Mouse (Mus musculus) bone marrow, adult 2 months (tissue): ENCODE data around the gene Htra2.
A peak's percentile ranks its signal among the peaks of the same experiment; 100 is the strongest.

ENCODE experiments used
- CTCF ChIP-seq: fragments of 200-500 bp; IDR thresholded peaks from 2 replicates; pipeline ENCODE4 v1.5.1; 2011; ENCODE audit warnings: low read length, control low read depth; ENCODE audit not compliant: control insufficient read depth, insufficient read depth
- POLR2A ChIP-seq: fragments of 200-500 bp; IDR thresholded peaks from 2 replicates; pipeline ENCODE4 v1.6.1; 2011; ENCODE audit warnings: low read depth, mild to moderate bottlenecking, control low read depth, low read length, borderline replicate concordance; ENCODE audit not compliant: control insufficient read depth

GRCm38 (mm10) chr6:83054871-83055431 is at the start of gene Htra2:
- peak; percentile 41; the same call in 1 of the 2 replicates for TF ChIP-seq CTCF
- TF ChIP-seq POLR2A = no peak; the same call in 1 of the 2 replicates
